Mouse (Mus musculus) CH12.LX (cell line): ENCODE results near the gene Mta1.

Source experiments
- CHD2 ChIP-seq: IDR thresholded peaks from 2 replicates; pipeline ENCODE4 v1.6.1; 2011; ENCODE audit warnings: low read length, improper control_type of control experiment
- CTCF ChIP-seq, 2 experiments: IDR thresholded peaks in 1 of 2; conservative IDR thresholded peaks in 1 of 2; 2 replicates each; pipeline ENCODE4 v1.5.1; 2011 to 2012; ENCODE audit warnings: low read depth in 2 of 2, low read length in 2 of 2, improper control_type of control experiment in 1 of 2, inconsistent platforms in 1 of 2, mild to moderate bottlenecking in 1 of 2, moderate library complexity in 1 of 2
- EP300 ChIP-seq: IDR thresholded peaks from 2 replicates; pipeline ENCODE4 v1.6.1; 2011; ENCODE audit warnings: low read length, improper control_type of control experiment
- HCFC1 ChIP-seq: IDR thresholded peaks from 2 replicates; pipeline ENCODE4 v1.6.1; 2012; ENCODE audit warnings: low read depth, mild to moderate bottlenecking, inconsistent platforms, low read length, improper control_type of control experiment
- JUND ChIP-seq: conservative IDR thresholded peaks from 2 replicates; pipeline ENCODE4 v1.6.1; 2011; ENCODE audit warnings: low read depth, low read length, improper control_type of control experiment
- POLR2A ChIP-seq: IDR thresholded peaks from 2 replicates; pipeline ENCODE4 v1.6.1; 2011; ENCODE audit warnings: low read depth, mild to moderate bottlenecking, improper control_type of control experiment, low read length
- SIN3A ChIP-seq: IDR thresholded peaks from 2 replicates; pipeline ENCODE4 v1.6.1; 2012; ENCODE audit warnings: low read length, improper control_type of control experiment, inconsistent platforms
- TBP ChIP-seq: conservative IDR thresholded peaks from 2 replicates; pipeline ENCODE4 v1.6.1; 2011; ENCODE audit warnings: low read depth, low read length, improper control_type of control experiment
- TCF12 ChIP-seq: IDR thresholded peaks from 2 replicates; pipeline ENCODE4 v1.6.1; 2014; ENCODE audit warnings: low read depth, mild to moderate bottlenecking, inconsistent platforms, low read length, improper control_type of control experiment
- UBTF ChIP-seq: IDR thresholded peaks from 2 replicates; pipeline ENCODE4 v1.6.1; 2012; ENCODE audit warnings: low read depth, mild to moderate bottlenecking, inconsistent platforms, low read length, improper control_type of control experiment, moderate library complexity
- ZC3H11A ChIP-seq: IDR thresholded peaks from 2 replicates; pipeline ENCODE4 v1.6.1; 2012; ENCODE audit warnings: low read depth, mild to moderate bottlenecking, inconsistent platforms, low read length, improper control_type of control experiment
- ZKSCAN1 ChIP-seq: IDR thresholded peaks from 2 replicates; pipeline ENCODE4 v1.6.1; 2012; ENCODE audit warnings: low read depth, inconsistent platforms, low read length, improper control_type of control experiment, borderline replicate concordance

GRCm38 (mm10) chr12:113146112-113147057 is 48.3 kb downstream of the Mta1 start, which contains the start of gene Crip1:
- TF ChIP-seq POLR2A (no peak), TCF12 (no peak), EP300 (no peak), UBTF (no peak), ZC3H11A (0 out of 2 replicates have a peak, but pooled peaks have one; percentile 19), CHD2 (no peak), HCFC1 (no peak), JUND (no peak), ZKSCAN1 (no peak), TBP (no peak), SIN3A (0 out of 2 replicates have a peak, but pooled peaks have one; percentile 26), CTCF (conservative IDR thresholded peaks at IDR 0.05 in 1 of 2, IDR thresholded peaks at IDR 0.05 in 1 of 2; ENCODE audit: low read depth in 2 of 2, low read length in 2 of 2) (peak; percentile 91 to 92)
